Mouse (Mus musculus) small intestine, adult 2 months (tissue): ENCODE measurements around the gene Agpat4.

Experiments used
- CTCF ChIP-seq: fragments of 200-500 bp; IDR thresholded peaks from 2 replicates; pipeline ENCODE4 v1.5.1; 2012; ENCODE audit warnings: low read depth, mild to moderate bottlenecking, control low read depth, inconsistent platforms, low read length, moderate library complexity, mixed read lengths; ENCODE audit not compliant: insufficient replicate concordance, insufficient read length; ENCODE audit errors: extremely low read depth
- POLR2A ChIP-seq: fragments of 200-500 bp; IDR thresholded peaks from 2 replicates; pipeline ENCODE4 v1.6.1; 2012; ENCODE audit warnings: low read depth, mild to moderate bottlenecking, control low read depth, inconsistent platforms, low read length, moderate library complexity

GRCm38 (mm10) chr17:12199933-12200332 lies 81.4 kb downstream of the Agpat4 start:
- no peak for TF ChIP-seq POLR2A
- no peak for TF ChIP-seq CTCF
